Mouse (Mus musculus): ENCODE results near the gene Rps6ka2. TPM values are rescaled to one million over a fixed set of nuclear protein-coding genes. Genes with fewer than 3 reads are reported as not detected.

Gene Rps6ka2
- polyA plus RNA-seq, 1 experiment from 2014 or later = 1.8 TPM

DNA sequence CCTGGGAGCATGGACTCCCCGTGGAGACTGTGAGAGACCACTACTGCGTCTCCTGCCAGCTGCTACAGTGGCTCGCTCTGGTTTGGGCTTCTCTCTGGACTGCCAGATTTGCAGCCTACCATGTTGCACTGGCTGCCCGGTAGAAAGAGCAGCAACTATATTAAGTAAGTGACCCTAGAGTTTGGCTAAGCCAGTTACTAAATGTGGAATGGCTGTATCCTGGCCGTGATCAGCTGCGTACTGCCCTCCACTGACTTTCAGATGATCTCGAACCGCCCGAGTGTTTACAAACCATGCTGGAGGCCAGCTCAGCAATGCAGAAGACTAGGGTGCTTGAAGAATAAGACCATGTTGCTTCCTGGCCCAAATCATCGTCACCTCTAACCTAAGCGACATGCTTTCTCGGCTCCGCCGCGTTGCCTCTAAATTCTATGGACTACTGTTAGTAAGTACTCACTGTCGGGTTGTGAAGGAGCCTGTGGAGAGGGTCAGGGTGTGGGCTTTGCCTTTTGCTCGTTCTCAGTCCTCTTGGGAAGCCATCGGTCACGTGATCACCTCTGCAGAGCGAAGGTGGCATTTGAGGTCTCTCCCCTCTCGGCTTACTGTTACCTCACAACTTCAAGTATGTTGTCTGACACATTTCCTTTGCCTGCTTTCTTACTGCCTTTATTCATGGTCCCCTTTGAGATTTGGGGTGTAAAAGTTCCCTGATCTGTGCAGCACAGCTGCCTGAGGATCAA is 31.6 kb upstream of the Rps6ka2 start:
- H3K27ac ChIP-seq (ENCODE audit: low read depth, low read length) = no peak overlapping the region
- H3K9ac ChIP-seq (ENCODE audit: low read depth, low read length) = no peak overlapping the region
- H3K36me3 ChIP-seq (ENCODE audit: control insufficient read depth, insufficient read depth) = no peaks in the 10 kb centered on the region
- H3K9me3 ChIP-seq (ENCODE audit: control insufficient read depth) = no peaks in the 10 kb centered on the region
- 76% methylated on average over 21 of the region's 21 CpGs for WGBS
- no peak for TF ChIP-seq CTCF (IDR thresholded peaks at IDR 0.05; ENCODE audit: low read depth)
- no peaks in the 10 kb centered on the region for H3K4me1 ChIP-seq (replicated peaks; ENCODE audit: control insufficient read depth, insufficient read depth, low read length)
- no peak overlapping the region for H3K4me2 ChIP-seq (replicated peaks; ENCODE audit: low read depth)
- H3K27me3 ChIP-seq (replicated peaks; ENCODE audit: control insufficient read depth, insufficient read depth, low read length) = no peaks in the 10 kb centered on the region
- ATAC-seq = no peak
- H3K4me3 ChIP-seq (ENCODE audit: low read depth, low read length) = no peak overlapping the region

- no peak for TF ChIP-seq CTCF (IDR thresholded peaks at IDR 0.05; ENCODE audit: low read depth)
- no peaks in the 10 kb centered on the region for H3K9me3 ChIP-seq (ENCODE audit: control insufficient read depth)
- no peak overlapping the region for H3K4me2 ChIP-seq (replicated peaks; ENCODE audit: low read depth)
- WGBS = 85% methylated on average over 10 of the region's 10 CpGs
- no peaks in the 10 kb centered on the region for H3K36me3 ChIP-seq (ENCODE audit: control insufficient read depth, insufficient read depth)
- no peaks in the 10 kb centered on the region for H3K27me3 ChIP-seq (replicated peaks; ENCODE audit: control insufficient read depth, insufficient read depth, low read length)
- H3K27ac ChIP-seq (ENCODE audit: low read depth, low read length) = no peak overlapping the region
- no peaks in the 10 kb centered on the region for H3K4me1 ChIP-seq (replicated peaks; ENCODE audit: control insufficient read depth, insufficient read depth, low read length)
- no peak overlapping the region for H3K9ac ChIP-seq (ENCODE audit: low read depth, low read length)
- ATAC-seq = no peak
- no peak overlapping the region for H3K4me3 ChIP-seq (ENCODE audit: low read depth, low read length)
These were observed 29.3 kb upstream of the Rps6ka2 start for GRCm38 (mm10) chr17:7140399-7141174.

DNA sequence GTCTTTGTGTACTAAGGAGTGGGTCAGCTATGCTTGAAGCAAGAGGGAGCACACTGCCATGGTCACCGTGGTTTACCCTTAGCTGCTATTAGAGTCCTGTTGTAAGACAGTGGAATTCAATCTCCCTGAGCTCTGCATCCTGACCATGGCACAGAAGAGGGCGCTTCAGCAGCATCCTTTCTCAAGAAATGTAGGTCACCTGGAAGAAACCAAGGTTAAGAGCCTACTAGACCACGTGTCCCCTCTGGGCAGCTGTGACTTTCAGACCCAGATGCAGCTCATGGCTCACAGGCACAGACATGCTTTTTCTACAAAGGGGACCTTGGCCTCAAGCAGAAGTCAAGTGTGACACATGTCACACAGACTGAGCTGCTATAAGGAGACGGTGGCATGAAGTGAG is 27.5 kb upstream of the Rps6ka2 start:
- Histone ChIP-seq H3K4me3 (ENCODE audit: low read depth, low read length) (no peak overlapping the region), H3K9ac (ENCODE audit: low read depth, low read length) (no peak overlapping the region), H3K9me3 (ENCODE audit: control insufficient read depth) (no peaks in the 10 kb centered on the region), H3K27ac (ENCODE audit: low read depth, low read length) (no peak overlapping the region), H3K27me3 (replicated peaks; ENCODE audit: control insufficient read depth, insufficient read depth, low read length) (no peaks in the 10 kb centered on the region), H3K4me1 (replicated peaks; ENCODE audit: control insufficient read depth, insufficient read depth, low read length) (no peaks in the 10 kb centered on the region), H3K36me3 (ENCODE audit: control insufficient read depth, insufficient read depth) (no peaks in the 10 kb centered on the region), H3K4me2 (replicated peaks; ENCODE audit: low read depth) (no peak overlapping the region)
- 46% methylated on average over 4 of the region's 4 CpGs for WGBS
- TF ChIP-seq CTCF (IDR thresholded peaks at IDR 0.05; ENCODE audit: low read depth) = peak; percentile 35
- ATAC-seq = no peak

- Histone ChIP-seq H3K4me1 (replicated peaks; ENCODE audit: control insufficient read depth, insufficient read depth, low read length) (no peaks in the 10 kb centered on the region), H3K9me3 (ENCODE audit: control insufficient read depth) (no peaks in the 10 kb centered on the region), H3K36me3 (ENCODE audit: control insufficient read depth, insufficient read depth) (no peaks in the 10 kb centered on the region), H3K4me2 (replicated peaks; ENCODE audit: low read depth) (no peak overlapping the region), H3K27ac (ENCODE audit: low read depth, low read length) (no peak overlapping the region), H3K9ac (ENCODE audit: low read depth, low read length) (no peak overlapping the region), H3K4me3 (ENCODE audit: low read depth, low read length) (no peak overlapping the region), H3K27me3 (replicated peaks; ENCODE audit: control insufficient read depth, insufficient read depth, low read length) (no peaks in the 10 kb centered on the region)
- WGBS = 71% methylated on average over 7 of the region's 7 CpGs
- ATAC-seq = no peak
- no peak for TF ChIP-seq CTCF (IDR thresholded peaks at IDR 0.05; ENCODE audit: low read depth)
These were observed 25.9 kb upstream of the Rps6ka2 start for GRCm38 (mm10) chr17:7143885-7144518.

- 56% methylated on average over 9 of the region's 9 CpGs for WGBS
- no peak overlapping the region for H3K4me3 ChIP-seq (ENCODE audit: low read depth, low read length)
- H3K27me3 ChIP-seq (replicated peaks; ENCODE audit: control insufficient read depth, insufficient read depth, low read length) = no peaks in the 10 kb centered on the region
- no peaks in the 10 kb centered on the region for H3K36me3 ChIP-seq (ENCODE audit: control insufficient read depth, insufficient read depth)
- H3K9me3 ChIP-seq (ENCODE audit: control insufficient read depth) = no peaks in the 10 kb centered on the region
- no peak overlapping the region for H3K27ac ChIP-seq (ENCODE audit: low read depth, low read length)
- no peak overlapping the region for H3K4me2 ChIP-seq (replicated peaks; ENCODE audit: low read depth)
- no peak overlapping the region for H3K9ac ChIP-seq (ENCODE audit: low read depth, low read length)
- ATAC-seq = no peak
- H3K4me1 ChIP-seq (replicated peaks; ENCODE audit: control insufficient read depth, insufficient read depth, low read length) = no peaks in the 10 kb centered on the region
- TF ChIP-seq CTCF (IDR thresholded peaks at IDR 0.05; ENCODE audit: low read depth) = no peak; the same call in 1 of the 2 replicates
These were observed 24.4 kb upstream of the Rps6ka2 start for GRCm38 (mm10) chr17:7145373-7146058.

GRCm38 (mm10) chr17:7146479-7146878 is 23.4 kb upstream of the Rps6ka2 start:
- Histone ChIP-seq H3K4me3 (ENCODE audit: low read depth, low read length) (no peak overlapping the region), H3K27ac (ENCODE audit: low read depth, low read length) (no peak overlapping the region), H3K4me1 (replicated peaks; ENCODE audit: control insufficient read depth, insufficient read depth, low read length) (no peaks in the 10 kb centered on the region), H3K4me2 (replicated peaks; ENCODE audit: low read depth) (no peak overlapping the region), H3K36me3 (ENCODE audit: control insufficient read depth, insufficient read depth) (no peaks in the 10 kb centered on the region), H3K9me3 (ENCODE audit: control insufficient read depth) (no peaks in the 10 kb centered on the region), H3K27me3 (replicated peaks; ENCODE audit: control insufficient read depth, insufficient read depth, low read length) (no peaks in the 10 kb centered on the region), H3K9ac (ENCODE audit: low read depth, low read length) (no peak overlapping the region)
- ATAC-seq = no peak
- WGBS = 70% methylated on average over 7 of the region's 7 CpGs
- TF ChIP-seq CTCF (IDR thresholded peaks at IDR 0.05; ENCODE audit: low read depth) = no peak
